Mouse (Mus musculus) testis, adult 2 months (tissue): Measurements from ENCODE around the gene Ttf2.

Experiments used
- CTCF ChIP-seq: fragments of 200-500 bp; IDR thresholded peaks from 2 replicates; pipeline ENCODE4 v1.5.1; 2012; ENCODE audit warnings: low read depth, mild to moderate bottlenecking, inconsistent platforms, low read length, moderate library complexity; ENCODE audit not compliant: control insufficient read depth, insufficient read depth, insufficient replicate concordance
- POLR2A ChIP-seq: fragments of 200-500 bp; IDR thresholded peaks from 2 replicates; pipeline ENCODE4 v1.6.1; 2012; ENCODE audit warnings: low read depth, mild to moderate bottlenecking, inconsistent platforms, low read length, moderate library complexity; ENCODE audit not compliant: control insufficient read depth

GRCm38 (mm10) chr3:100890406-100890805 is 79.1 kb downstream of the Ttf2 start:
- TF ChIP-seq POLR2A (no peak), CTCF (no peak)
